Mouse (Mus musculus) spleen, postnatal 0 days (tissue): ENCODE measurements around the gene Trim58. TPM values are rescaled to one million over a fixed set of nuclear protein-coding genes. Genes with fewer than 3 reads are reported as not detected.

Source experiments
- polyA plus RNA-seq: library from polyadenylated mRNA; unstranded; fragments of >200 nt; fragmentation: Nextera tagmentation; extraction: Ambion mirVana; gene quantifications from 2 replicates; pipeline ENCODE4 v1.2.1, GENCODE M21; 2015

Gene Trim58
- polyA plus RNA-seq: 12.8 and 13.1 TPM in 2 replicates

DNA sequence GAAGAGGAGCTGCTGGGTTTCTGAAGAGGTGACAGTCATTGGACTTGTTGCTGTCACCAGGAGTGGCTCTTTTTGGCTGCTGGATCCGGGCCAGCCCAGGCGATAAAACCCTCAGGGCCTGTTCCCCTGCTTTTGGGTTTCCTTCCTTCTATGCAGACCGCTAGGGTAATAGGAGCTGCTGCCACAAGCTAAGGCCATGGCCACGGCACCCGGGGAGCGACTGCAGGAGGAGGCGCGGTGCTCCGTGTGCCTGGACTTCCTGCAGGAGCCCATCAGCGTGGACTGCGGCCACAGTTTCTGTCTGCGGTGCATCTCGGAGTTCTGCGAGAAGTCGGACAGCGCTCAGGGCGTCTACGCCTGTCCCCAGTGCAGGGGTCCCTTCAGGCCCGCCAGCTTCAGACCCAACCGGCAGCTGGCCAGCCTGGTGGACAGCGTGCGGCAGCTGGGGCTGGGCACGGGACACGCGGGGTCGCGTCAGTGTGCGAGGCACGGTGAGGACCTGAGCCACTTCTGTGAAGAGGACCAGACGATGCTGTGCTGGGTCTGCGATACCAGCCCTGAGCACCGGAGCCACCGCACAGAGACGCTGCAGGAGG is at the start of gene Trim58:
Trim58 (plus strand) TSS at position 194 of the 596 bp plus-strand sequence.

DNA sequence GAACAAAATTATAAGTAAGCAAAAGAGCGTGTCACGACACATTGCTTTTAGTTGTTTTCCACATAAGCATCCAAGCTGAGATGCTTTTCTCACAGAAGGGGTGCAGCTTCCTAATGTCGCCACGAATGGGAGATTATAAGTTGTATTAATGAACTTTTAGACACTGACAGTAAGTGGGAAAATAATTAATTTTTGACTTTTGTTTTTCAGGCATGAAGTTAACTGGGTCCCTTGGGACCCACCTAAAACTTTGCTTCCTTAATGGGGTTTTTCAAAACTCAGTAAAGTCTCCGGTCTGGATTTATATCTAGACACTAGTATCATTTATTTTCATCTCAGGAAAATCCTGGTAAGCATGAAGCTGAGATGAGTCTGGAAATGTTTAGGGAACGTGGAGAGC is 45.5 kb upstream of the Trim58 start, which contains the start of gene Olfr324:
Olfr324 (plus strand) TSS at position 301 of the 400 bp plus-strand sequence.

DNA sequence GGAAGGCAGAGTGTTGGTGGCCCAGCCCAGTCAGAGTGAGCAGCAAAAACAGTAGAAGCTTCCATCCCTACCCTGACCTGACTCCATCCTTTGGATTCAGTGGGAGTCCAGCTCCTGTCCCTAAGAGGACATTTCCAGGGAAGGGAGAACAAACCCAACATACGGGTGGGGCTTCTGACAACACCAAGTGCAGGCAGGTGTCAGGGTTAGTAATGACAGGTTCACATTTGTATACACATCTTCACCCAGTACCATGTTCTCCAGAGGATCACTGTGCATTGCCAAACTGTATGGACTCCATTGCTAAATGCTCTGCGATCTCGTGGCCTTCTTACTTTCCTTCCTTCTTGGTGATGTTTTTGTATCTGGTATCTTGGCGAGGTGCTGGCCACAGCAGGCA is 24.3 kb upstream of the Trim58 start, which contains the start of gene 2210407C18Rik:
2210407C18Rik (minus strand) TSS at position 101 of the 400 bp plus-strand sequence.

DNA sequence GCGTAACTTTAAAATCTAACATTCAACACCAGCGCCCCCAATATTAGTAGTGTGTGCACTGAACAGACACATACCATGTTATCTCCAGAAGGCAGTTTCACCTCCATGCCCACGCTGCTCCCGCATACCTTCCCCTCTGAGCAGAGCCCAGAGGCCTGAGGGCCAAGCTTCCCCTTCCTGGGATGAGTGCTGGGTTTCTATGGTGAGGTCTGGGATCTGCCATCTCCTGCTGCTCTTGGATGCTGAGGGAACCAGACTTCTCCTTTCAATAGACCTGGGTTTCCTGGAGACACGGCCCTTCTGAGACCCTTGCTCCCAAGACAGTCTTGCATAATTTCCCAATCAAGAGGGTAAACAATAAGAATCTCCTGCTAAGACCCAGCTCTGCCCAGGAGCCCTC is 9.9 kb upstream of the Trim58 start, which contains the start of gene Olfr323:
Olfr323 (minus strand) TSS at position 101 of the 400 bp plus-strand sequence.

DNA sequence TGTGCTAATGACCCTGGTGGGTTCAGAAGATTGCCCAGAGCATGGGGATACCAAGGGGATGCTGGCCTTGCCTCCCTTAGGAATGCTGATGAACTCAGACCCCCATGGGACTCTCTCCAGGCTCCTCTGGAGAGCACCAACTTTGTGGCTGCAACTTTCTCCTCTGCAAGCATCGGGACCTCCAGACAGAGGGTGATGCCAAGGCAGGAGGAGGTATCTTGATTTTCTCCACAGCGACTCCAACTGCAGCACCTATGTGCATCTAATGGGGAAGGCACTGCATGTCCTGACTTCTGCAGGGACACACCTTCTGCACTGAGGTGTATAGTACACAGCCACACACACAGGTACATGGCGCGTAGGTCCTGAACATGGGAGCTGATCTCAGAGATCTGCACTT is 18.3 kb downstream of the Trim58 start, which contains the start of gene Olfr322:
Olfr322 (plus strand) TSS at position 187 of the 400 bp plus-strand sequence.

DNA sequence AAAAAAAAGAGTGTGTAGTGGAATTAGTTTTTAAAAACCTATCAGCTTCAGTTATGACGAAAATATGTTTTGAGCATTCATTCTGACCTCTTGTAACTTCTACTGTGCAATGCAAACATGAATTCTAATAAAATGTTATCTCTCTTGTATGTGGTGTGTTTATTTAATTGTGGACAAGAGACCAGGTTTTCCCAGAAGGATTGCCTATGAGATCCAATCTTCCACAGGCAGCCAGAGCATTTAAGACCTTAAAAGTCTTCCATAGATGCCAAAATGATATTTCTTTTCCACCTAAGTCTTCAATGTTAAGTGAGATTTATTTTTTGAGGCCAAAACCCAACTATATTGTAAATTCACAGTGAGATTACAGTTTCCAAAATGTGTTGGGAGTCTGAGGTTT is 40.5 kb downstream of the Trim58 start, which contains the start of gene Olfr320:
Olfr320 (plus strand) TSS at position 301 of the 400 bp plus-strand sequence.

DNA sequence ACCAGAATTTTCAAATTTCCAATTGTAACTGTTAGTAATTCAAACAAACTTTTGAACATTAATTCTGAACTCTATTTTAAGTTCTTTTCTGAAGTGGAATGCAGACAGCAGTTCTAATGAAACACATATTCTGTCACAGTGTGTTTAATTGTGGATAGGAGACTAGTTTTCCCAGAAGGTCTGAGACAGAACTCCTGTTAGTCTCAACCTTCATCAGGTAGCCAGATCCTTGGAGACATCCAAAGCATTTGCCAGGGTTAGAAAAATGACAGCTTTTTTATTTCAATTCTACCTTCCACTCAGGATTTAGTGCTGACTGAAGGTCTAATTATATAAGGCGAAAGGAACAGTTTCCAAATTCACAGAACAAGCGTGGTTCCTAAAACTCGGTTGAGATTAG is 58.6 kb downstream of the Trim58 start, which contains the start of gene Olfr319:
Olfr319 (plus strand) TSS at position 301 of the 400 bp plus-strand sequence.

Other genes with a start within 250 kb of the Trim58 start
- not detected in 2 replicates for gene 1810065E05Rik, start 219.4 kb upstream of the Trim58 start, polyA plus RNA-seq
- gene Gm12253, start 207.9 kb upstream of the Trim58 start, polyA plus RNA-seq: not detected in 2 replicates
- gene Lypd9, start 187.5 kb upstream of the Trim58 start, polyA plus RNA-seq: not detected in 2 replicates
- gene Olfr30, start 178.2 kb upstream of the Trim58 start, polyA plus RNA-seq: not detected in 2 replicates
- gene Olfr332, start 147.9 kb upstream of the Trim58 start, polyA plus RNA-seq: not detected in 2 replicates
- not detected in 2 replicates for gene Olfr331, start 137.9 kb upstream of the Trim58 start, polyA plus RNA-seq
- gene Olfr330, start 105.6 kb upstream of the Trim58 start, polyA plus RNA-seq: not detected in 2 replicates
- gene Olfr329-ps, start 94.0 kb upstream of the Trim58 start, polyA plus RNA-seq: not detected in 2 replicates
- 0.07 TPM in 1 of 2 replicates, not detected in the other for gene Olfr328, start 84.8 kb upstream of the Trim58 start, polyA plus RNA-seq
- not detected in 2 replicates for gene Olfr224, start 69.9 kb upstream of the Trim58 start, polyA plus RNA-seq
- gene Olfr325, start 62.7 kb upstream of the Trim58 start, polyA plus RNA-seq: not detected in 2 replicates
- not detected in 2 replicates for gene Olfr324, start 45.4 kb upstream of the Trim58 start, polyA plus RNA-seq
- gene 2210407C18Rik, start 24.4 kb upstream of the Trim58 start, polyA plus RNA-seq: 0.14 and 0.19 TPM in 2 replicates
- not detected in 2 replicates for gene Olfr323, start 10.0 kb upstream of the Trim58 start, polyA plus RNA-seq
- 0.04 TPM in 2 replicates for gene Olfr322, start 18.3 kb downstream of the Trim58 start, polyA plus RNA-seq
- not detected in 2 replicates for gene Olfr320, start 40.6 kb downstream of the Trim58 start, polyA plus RNA-seq
- not detected in 2 replicates for gene Olfr319, start 58.7 kb downstream of the Trim58 start, polyA plus RNA-seq
- gene Olfr318, start 83.5 kb downstream of the Trim58 start, polyA plus RNA-seq: not detected in 2 replicates
- gene Olfr317, start 98.7 kb downstream of the Trim58 start, polyA plus RNA-seq: not detected in 2 replicates
- not detected in 2 replicates for gene Olfr316, start 112.3 kb downstream of the Trim58 start, polyA plus RNA-seq
- not detected in 2 replicates for gene Olfr315, start 132.7 kb downstream of the Trim58 start, polyA plus RNA-seq
- not detected in 2 replicates for gene Olfr314, start 142.5 kb downstream of the Trim58 start, polyA plus RNA-seq
- not detected in 2 replicates for gene Fam183b, start 161.5 kb downstream of the Trim58 start, polyA plus RNA-seq
- not detected in 2 replicates for gene Olfr313, start 174.5 kb downstream of the Trim58 start, polyA plus RNA-seq
- gene Olfr312, start 188.8 kb downstream of the Trim58 start, polyA plus RNA-seq: not detected in 2 replicates
- gene Olfr311, start 198.8 kb downstream of the Trim58 start, polyA plus RNA-seq: not detected in 2 replicates
- gene Gm12258, start 206.7 kb downstream of the Trim58 start, polyA plus RNA-seq: 2.7 and 3.0 TPM in 2 replicates
- 2.2 and 4.1 TPM in 2 replicates for gene 2810021J22Rik, start 226.8 kb downstream of the Trim58 start, polyA plus RNA-seq